Mouse (Mus musculus) layer of hippocampus, adult 9-11 months (tissue): ENCODE measurements around the gene Itpr1.

ENCODE experiments used
- DNase-seq: peaks from one replicate; pipeline ENCODE4 v3.0.0; 2022

Gene Itpr1

DNA sequence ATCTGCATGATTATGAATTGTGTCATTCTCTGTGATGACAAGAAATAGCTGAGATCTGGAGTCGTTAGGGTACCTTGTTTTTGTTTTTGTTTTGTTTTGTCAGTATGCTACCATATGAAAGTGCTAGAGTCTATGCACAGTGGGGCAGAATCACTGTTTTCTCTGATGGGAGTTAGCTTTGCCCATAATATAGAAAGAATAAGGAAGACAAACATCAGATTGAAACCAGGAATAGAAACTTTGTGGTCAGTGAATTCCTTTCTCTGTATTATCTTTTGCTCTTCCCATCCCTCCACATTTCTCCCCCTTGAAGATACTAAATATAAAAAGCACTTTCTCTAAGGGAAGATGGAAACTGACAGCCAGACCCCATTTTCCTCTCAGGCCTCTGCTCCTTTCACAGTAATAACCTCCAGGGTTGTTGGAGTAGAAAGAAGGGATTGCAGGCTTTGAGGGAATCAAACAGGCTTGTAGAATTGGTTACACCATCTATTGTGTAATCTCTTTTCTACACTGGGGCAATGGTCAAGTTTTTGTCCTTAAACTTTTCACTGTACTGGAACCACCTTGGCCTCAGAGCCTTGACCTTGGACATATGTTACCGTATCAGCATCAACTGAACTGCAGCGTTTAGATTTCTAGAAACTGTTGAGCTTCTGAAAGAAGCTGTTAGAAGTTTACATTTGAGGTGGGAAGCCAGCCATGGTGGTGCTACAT, 33.6 kb downstream of the Itpr1 start:
- no peak for DNase-seq

DNA sequence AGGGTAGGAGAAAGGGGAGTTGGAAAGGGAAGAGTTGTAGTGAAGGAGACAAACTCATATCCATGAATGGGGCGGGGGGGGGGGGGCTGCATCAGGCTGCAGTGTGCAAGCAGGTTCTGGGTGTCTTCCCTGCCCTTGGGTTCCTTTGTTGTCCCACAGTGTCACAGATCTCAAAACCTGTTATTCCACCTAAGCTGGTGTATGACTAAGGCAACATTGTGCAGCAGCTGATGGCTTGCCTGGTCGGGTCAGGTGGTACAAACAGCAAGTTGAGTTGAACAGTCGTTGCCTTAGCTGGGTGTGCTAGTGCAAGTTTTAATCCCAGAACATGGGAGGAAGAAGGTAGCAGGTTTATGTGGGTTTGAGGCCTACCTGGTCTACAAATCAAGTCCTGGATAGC, 34.3 kb downstream of the Itpr1 start:
- DNase-seq: no peak

DNA sequence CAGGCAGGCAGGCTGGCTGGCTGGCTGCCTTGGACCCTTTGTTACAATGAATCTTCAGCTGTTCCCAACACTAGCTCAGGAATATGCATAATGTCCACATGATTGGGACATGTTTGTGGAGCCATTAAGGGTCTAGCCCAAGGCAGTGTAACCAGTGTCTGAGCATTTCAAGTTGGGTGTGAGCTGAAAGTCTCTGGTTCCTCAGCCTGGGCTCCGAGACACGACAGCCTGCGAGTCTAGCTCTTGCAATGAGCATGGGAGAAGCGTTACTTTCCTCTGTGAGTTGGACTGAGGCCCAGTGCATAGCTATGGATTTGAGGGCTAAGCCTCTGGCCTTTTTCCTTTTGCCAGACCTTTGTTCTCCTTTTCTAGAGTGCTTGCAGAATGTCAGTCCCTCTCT, 35.6 kb downstream of the Itpr1 start:
- DNase-seq: no peak

DNA sequence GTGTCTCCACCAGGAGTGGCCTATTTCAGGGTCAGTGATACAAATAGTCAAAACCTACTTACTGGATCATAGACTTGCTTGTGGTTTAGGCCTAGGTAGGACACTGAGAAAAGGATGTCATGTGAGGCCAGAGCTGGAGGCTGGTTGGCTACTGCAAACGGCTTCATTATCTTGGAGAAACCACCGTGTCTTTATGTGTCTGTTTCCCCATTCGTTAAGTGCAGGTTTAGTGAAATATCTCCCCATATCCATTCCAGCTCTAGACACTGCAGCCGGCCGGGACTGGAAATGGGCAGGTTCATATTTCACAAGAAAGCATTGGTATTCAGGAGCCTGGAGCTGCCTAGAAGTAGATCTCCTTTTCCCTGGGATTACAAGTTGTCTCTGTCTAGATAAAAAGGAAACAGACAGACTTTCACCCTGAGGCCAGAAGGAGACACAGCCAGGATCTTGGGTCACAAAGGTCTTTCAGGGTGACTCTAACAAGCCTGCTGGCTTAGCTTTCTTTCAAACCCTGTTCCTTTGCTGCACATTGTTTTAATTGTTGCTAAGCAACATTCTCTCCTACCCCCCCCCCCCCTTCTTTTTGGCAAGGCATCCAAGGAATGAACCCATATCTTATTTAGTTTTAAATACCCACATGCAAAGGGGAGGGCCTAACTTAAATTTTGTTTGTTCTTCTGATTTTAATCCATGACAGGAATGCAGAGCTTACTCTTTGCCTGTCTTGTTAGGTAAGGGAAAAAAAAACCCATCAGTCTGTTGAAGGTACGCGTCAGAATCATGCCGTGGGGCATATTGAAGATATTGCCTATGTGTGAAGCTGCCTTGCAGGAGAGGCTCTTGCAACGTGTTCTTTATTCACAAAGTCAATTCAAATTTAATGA, 36.4 kb downstream of the Itpr1 start:
- DNase-seq: no peak

DNA sequence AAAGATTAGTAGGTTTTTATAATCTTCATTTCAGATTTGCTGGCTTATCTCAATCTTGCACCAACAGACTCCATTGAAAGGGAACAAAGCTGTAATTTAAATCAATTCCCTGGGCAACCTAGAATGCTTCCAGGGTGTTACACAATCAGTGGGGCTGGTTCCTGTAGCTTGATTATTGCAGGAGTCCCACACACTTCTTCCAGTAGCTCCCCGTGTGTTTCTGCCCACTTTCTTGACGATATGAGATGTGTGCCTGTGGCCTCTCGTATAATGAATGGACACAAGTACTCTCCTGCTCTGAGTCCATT, 37.0 kb downstream of the Itpr1 start:
- DNase-seq: no peak

DNA sequence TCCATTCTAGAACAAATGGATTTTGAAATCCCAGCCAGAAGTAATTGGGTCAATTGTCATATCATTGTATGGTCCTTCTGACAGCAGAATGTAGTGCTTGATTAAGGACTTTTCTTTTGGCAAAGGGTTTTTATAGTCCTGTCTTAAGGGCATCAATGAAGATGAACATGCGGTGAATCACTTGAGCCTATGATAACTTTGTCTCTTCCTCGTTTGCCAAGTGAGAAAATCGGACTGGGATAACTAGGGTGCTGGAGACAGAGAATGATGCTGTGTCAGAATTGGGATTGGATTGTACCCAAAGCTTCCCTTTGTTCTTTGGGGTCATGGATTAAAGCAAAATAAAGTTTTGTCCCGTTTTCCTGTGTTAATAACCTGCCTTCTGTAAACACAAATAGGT, 37.5 kb downstream of the Itpr1 start:
- no peak for DNase-seq

DNA sequence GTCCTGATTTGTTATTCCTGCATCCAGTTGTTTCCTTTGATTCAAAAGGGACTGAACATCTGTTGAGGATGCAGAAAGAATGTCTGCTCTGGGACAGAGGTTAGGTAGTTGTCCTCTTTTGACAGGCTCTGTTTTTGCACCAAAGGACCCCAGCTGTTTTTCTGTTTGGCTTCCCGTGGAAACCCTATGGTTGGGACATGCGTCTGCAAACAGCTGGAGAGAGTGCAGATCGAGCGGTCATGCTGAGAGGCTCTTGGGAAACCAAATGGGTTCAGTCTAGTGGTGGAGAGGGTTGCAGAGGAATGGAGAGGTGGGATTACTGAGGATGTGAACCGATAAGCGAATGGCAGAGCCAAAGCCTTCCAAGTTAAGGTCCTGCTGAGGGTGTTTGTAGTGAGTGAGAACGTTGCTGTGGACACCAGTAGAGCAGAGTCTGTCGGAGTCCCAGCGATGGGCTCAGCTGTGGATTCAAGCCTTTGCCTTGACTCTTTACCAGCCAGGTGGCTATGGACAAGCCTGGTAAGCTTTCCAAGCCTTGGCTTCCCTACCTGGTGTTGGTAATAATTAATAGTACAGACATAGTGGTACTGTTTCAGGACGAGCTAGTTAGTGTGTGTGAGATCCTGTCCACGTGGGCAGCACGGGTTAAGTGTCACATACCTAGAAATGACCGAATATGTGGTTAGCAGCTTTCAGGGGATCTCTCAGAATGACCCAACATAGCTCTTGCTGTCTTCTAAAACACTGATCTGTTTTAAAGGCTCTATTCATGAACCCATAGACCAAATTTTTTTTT, 39.9 kb downstream of the Itpr1 start:
- no peak for DNase-seq

DNA sequence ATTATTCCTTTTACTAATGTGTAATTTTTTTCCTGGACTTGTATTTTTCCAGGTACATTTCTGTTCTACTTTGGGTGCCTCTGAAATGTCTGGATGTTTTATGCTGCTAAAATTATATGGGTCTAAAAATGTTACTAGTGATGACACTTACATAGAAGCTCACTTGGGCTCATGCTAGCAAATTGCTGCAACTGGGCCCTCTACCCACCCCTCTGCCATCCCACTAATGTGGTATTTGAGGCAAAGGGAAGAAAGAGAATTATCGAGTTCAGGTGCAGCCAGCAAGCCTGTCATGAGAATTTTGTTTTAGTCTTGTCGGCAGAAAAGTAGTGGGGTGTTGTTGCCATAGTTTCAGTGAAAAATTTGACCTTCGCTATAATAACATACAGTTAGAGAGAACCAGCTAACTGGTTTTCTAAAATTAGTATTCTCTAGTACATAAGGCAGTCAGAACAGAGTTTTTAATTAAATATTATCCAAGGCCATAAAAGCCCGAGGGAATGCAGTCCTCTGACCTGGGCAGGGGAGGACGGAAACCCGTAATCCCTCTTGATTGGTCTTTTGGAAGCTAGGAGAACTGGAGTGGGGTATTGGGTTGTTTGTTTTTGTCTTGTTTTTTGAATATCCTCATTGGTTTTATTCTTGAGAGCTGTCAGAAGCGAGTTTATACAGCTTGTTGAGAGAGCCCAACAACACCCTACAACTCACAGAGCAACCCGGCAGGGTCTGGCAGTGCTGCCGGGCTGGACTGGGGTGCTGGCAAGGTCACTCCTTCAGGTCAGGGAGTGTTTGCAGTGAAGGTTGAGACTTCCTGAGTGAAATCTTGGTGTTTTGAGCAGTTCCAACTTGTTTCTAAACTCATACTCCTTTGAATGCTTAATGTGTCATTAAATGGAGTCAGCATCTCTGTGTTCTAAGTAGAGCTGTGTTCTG, 41.5 kb downstream of the Itpr1 start:
- no peak for DNase-seq

DNA sequence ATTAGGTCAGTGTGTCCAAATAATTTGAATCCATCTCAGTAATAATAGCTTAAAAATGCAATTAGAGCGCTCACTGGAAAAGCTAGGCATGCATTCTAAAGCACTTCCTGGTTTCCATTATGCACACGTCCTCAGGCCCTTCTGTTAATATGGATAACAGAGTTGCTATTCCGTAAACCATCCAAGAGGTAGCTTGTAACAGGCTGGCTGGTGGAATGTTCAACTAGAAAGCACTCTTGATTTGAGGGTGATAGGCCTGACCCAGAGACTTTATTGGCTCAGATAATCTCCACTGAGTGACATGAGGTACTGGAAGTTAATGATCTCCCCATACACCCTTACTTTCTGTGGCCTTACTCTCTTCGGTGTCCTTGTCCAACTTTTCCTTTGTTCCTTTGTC, 43.0 kb downstream of the Itpr1 start:
- no peak for DNase-seq

DNA sequence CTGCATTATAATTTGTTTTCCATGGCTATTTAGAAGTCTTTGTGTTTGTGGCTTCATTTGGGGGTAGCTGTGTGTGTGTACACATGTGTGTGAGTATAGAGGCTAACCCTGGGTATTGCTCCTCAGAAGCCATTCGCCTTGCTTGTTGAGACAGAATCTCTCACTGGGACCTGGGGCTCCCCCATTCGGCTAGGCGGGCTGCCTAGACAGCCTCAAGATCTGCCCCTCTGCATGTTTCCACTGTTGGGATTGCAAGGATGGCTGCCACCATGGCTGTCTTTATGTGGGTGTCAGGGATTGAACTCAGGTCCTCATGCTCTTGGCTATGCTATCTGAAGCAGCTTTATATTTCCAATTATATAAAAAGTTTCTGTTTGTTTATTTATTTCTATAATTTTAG, 44.3 kb downstream of the Itpr1 start:
- DNase-seq: no peak

DNA sequence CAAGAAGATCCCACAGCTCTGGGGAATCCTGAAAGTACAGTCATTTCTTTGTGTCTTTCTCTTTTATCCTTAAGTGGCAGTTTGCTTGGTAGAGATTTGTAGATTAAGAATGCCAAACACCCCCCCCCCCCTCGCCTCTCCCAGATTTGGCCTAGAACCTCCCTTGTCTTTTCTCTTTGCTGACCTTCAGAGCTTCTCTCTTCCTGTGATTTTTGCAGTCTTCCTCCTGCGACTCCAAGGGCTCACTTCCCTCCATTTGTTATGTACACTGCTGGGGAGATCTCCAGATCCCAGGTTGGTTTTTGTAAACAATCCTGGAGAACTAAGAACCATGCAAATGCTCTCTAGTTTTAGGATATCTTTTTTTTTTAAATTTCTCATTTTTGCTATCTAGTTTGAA, 45.7 kb downstream of the Itpr1 start:
- DNase-seq: no peak

DNA sequence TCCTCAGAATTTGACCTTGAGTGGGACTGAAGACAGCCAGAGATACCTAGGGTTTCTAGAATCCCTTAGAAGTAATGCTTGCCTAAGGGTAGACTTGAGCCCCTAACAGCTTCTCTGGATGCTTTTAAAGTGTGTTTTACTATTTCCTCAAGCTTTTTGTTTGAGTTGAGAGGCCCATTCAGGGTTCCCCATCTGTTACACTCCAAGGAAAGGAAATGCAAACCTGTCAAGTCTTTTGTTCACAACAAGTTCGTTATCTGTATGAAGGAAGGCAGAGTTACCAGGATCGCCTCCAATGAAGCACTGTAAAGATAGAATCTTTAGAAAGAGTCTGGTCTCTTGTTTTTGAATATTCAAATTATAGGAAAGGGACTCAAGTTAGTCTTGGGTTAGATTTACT, 46.8 kb downstream of the Itpr1 start:
- no peak for DNase-seq

DNA sequence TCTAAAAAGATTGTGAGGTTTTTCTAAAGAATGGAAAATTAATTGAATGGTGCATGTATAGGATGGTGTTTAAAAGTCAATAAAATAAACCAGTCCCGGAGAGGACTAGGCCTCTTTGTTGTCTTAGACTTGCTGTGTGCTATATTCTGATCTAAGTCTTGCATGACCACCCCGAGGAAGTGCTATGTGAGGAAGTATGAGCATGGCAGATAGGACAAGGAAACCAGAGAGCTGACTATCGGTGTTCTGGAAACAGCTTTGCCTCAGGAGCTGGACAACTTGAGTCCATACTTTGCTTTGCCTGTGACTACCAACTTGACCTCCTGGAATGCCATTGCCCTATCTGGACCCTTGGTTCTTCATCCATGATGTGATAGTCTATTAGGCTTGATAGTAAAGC, 48.6 kb downstream of the Itpr1 start:
- DNase-seq: no peak

DNA sequence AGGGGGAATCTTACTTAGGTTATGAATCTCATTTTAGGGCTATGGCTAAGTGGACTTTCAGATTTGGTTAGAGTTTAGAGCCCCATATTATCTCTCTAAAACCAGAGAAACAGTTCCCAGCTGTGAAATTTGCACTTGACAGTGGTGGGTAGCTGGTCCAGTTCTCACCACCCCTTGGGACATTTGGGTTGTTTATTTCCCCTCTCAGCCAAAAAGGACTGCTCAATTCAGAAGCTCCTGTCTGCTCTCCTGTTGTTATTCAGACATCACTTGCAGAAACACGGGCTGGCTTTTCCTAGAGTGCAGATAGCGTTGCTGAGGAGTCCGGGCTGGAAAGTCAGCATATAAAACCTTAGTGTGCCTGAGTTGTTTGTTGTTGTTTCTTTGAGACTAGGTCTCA, 51.3 kb downstream of the Itpr1 start:
- DNase-seq: no peak

DNA sequence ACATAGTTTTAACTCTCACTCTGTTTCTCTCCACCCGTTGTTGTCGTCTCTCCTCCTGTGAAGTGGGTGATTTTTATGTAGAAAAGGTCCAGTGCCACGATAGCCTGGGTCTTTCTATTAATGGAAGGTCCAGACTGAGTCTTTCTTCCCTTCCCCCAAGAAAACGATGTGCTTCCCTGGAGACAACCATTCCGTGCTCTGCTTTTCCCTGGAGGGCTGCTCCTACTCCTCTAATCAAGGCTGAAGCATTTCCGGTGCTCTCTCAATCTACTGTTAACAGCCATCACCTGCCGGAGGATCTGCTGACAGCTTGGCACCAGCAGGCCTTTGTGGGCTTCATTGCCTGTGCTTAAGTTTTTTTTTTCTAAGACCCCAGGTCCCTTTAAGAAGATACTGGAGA, 60.6 kb downstream of the Itpr1 start:
- DNase-seq: no peak

DNA sequence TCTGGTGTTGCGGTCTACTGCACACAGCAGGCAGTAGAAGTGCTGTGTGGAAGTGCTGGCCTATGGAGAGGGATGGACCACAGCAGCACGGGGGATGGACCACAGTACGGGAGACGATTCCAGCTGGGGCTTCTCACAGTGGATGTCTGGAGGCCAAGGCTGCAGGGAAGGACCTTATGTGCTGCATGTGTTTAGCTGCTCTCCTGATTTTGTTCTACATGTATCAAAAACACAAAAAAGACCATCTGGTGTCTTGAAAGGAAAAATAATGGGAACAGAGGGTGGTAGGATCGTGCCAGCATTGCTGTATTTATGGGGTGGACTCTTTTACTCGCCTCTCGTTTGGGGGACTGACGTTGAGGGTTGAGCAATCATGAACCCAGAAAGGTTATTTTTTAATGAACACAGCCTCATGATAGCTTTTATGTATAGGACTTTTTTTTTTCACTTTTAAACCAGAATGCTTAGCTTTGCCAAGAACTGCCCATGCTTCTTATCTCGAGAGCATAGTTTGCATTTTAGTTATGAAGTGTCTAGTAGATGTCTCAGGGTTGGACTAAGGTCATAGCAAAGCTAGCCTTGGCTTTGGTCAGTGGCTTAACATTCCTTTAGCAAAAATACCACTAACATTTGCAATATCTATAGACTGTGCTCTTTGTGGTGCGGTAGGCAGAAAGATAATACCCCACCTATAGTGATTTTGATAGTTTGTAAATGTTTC, 61.6 kb downstream of the Itpr1 start:
- peak; percentile 32 for DNase-seq

DNA sequence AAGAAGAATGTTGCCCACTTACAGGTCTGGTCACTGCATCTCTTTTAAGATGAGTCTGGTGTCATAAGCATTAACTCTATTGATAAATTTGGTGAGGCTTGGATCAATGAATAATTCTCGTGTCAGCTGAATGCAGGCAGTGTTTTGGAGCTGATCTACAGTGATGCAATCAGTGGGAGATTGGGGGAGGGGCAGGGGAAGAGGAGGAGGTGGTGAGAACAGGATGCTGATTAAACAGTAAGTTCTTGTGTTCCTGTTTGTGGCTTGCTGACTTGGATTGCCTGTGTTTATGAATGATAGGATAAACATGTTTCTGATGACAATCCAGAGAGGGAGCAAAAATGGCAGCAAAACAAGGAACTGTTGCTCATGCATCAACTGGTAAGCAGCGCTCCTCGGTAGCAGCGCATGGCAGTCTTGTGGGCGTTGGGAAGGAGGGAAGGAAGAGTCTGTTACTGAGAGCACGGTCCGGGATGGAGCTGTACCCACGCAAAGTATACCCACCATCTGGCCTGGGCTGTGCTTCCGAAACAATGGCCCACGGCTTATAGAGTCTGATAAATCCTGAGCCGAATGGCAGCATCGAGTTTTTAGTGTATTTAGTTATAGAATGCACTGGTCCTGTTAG, 64.1 kb downstream of the Itpr1 start:
- DNase-seq: peak; percentile 88

DNA sequence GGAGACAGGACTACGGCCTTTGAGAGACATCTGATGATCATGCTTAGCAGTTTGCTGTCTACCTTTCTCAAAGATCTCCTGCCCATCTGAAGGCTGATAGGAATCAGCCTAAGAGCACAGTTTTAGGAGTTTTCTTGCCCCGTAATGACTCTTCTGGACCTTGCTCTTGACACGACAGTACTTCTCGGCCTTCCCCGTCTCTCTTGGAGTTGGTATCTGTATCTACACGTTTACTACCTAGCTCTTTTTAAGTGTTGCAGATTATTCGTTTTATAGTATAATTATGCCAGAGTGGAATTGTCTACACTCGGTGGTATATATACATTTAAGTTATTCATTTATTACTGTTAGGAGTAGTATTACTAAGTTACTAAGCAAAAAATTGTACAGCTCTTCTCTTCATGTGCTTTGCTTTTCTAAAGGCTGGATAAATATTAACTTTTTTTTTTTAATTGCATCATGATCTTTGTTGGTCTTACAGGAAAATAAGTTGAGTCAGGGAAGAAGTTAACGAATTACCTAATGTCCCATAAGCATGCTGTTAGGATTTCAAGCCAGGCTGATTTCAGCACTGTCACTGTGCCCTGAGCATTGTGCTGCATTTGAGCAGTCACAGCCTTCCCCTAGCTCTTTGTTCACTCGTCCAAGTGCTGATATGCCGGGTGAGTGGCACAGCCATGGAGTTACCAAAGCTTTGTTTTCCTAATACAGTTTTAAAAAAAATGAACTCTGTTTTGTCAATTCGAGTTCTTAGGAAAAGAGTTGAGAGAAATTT, 64.9 kb downstream of the Itpr1 start:
- DNase-seq: no peak

DNA sequence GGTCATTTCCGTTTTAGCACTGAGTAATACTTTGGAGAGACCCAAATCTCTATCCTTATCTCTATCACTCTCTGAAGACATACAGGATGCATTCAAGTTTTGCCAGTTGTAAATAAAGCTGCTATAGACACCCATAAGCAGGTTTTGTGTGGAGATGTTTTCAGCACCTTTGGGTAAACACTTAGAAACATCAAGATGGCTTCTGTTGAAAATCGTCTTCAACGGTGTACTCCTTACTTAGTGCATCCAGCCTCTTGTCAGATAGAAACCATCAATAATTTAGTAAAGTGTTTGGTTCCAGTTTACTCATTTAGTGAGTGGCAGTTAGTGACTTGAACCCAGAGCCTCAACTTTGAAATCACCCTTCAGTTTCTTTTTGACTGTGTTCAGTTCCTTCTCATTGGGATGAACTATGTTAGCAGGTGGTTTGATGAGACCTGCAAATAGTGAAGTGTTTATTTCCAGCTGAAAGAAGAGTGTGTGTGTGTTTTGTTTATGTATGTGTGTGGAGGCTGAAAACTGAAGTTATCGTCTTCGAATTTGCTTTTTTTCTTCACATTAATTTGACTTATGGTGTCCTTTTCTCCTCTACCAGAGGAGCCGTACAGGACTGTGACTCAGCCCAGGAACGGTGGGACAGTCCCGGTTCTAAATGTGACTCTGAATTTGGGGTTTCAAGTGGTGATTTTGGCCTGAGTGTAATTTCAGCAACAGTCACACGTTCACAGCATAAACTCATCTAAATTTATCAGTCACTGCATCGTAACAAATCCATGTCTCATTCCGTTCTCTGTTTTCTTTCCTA, 66.1 kb downstream of the Itpr1 start:
- no peak for DNase-seq

DNA sequence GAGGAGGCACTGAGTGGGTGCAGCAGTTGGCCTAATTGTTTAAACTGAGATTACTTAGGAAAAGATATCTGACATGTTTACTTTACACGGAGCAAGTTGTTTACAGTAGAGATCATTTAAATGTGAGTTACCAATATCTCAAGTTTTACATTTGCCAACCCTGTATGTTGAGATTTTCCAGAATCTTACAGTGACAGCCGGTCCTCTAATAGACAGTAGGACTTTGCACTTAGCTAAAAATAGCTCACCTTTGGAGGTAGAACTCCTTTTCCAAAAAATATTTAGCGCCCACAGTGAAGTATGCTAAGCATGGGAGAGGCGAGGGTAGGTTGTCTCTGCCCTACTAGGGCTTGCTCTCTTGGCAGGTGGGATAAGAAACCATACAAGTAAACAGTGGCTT, 69.2 kb downstream of the Itpr1 start:
- no peak for DNase-seq
